Mouse (Mus musculus) heart, postnatal 0 days (tissue): ENCODE measurements around the gene Hs3st5. TPM values are rescaled to one million over a fixed set of nuclear protein-coding genes. Genes with fewer than 3 reads are reported as not detected.

Source experiments
- ATAC-seq: fragments of 200-750 bp; cut with Nextera tagmentation; 2 replicates; pipeline ENCODE4 v1.8.0; 2017; ENCODE audit warnings: low read depth, moderate number of reproducible peaks, moderate library complexity; ENCODE audit not compliant: insufficient read depth
- DNase-seq: peaks from one replicate; pipeline ENCODE4 v3.0.0-alpha.2; 2016; ENCODE audit warnings: low spot score
- H3K27ac ChIP-seq: fragments of 300-500 bp; sonication (generic); 2 replicates; pipeline ENCODE4 v1.5.1; 2014; ENCODE audit warnings: low read depth, mild to moderate bottlenecking
- H3K27me3 ChIP-seq: fragments of 300-500 bp; sonication (generic); 2 replicates; pipeline ENCODE4 v1.6.1; 2014; ENCODE audit warnings: low read length, mixed read lengths; ENCODE audit not compliant: control insufficient read depth, insufficient read depth
- H3K36me3 ChIP-seq: fragments of 300-500 bp; sonication (generic); replicated peaks from 2 replicates; pipeline ENCODE4 v1.6.1; 2014; ENCODE audit warnings: low read length, mixed read lengths; ENCODE audit not compliant: control insufficient read depth, insufficient read depth
- H3K4me1 ChIP-seq: fragments of 300-500 bp; sonication (generic); 2 replicates; pipeline ENCODE4 v1.6.1; 2014; ENCODE audit warnings: antibody characterized with exemption; ENCODE audit not compliant: control insufficient read depth, insufficient read depth
- H3K4me2 ChIP-seq: fragments of 300-500 bp; sonication (generic); 2 replicates; pipeline ENCODE4 v1.6.1; 2014; ENCODE audit warnings: low read depth, mild to moderate bottlenecking, low read length, moderate library complexity
- H3K4me3 ChIP-seq: fragments of 300-500 bp; sonication (generic); 2 replicates; pipeline ENCODE4 v1.5.1; 2014; ENCODE audit warnings: low read depth, low read length
- H3K9ac ChIP-seq: fragments of 300-500 bp; sonication (generic); replicated peaks from 2 replicates; pipeline ENCODE4 v1.6.1; 2014; ENCODE audit warnings: low read depth, low read length, mixed read lengths
- H3K9me3 ChIP-seq: fragments of 300-500 bp; sonication (generic); replicated peaks from 2 replicates; pipeline ENCODE4 v1.6.1; 2016; ENCODE audit warnings: low read length; ENCODE audit not compliant: control insufficient read depth
- CTCF ChIP-seq: IDR thresholded peaks from 2 replicates; pipeline ENCODE4 v1.5.1; 2016; ENCODE audit warnings: antibody characterized with exemption, control low read depth, low read depth
- EP300 ChIP-seq: IDR thresholded peaks from 2 replicates; pipeline ENCODE4 v1.6.1; 2016; ENCODE audit warnings: antibody characterized with exemption, low read depth
- WGBS: fragments of 180-500 bp; shearing (Covaris S2); extraction: QIAGEN DNeasy Blood & Tissue Kit; methylation state at CpG from one replicate; pipeline ENCODE4 v1.1.7; 2014; 5-methylcytosine and 5-hydroxymethylcytosine counted together
- polyA plus RNA-seq: library from polyadenylated mRNA; unstranded; fragments of >200 nt; fragmentation: Nextera tagmentation; extraction: Ambion mirVana; gene quantifications from 2 replicates; pipeline ENCODE4 v1.2.1, GENCODE M21; 2015
- total RNA-seq: library from RNA; depleted of rRNA; stranded (reverse); fragments of >200 nt; gene quantifications from 2 replicates; pipeline ENCODE4 v1.2.3, GENCODE M21; 2014; ENCODE audit warnings: low replicate concordance

Hs3st5 gene
- total and polyA plus RNA-seq, 2 experiments from 2014 or later, result 0.29 TPM; not detected in 1

DNA sequence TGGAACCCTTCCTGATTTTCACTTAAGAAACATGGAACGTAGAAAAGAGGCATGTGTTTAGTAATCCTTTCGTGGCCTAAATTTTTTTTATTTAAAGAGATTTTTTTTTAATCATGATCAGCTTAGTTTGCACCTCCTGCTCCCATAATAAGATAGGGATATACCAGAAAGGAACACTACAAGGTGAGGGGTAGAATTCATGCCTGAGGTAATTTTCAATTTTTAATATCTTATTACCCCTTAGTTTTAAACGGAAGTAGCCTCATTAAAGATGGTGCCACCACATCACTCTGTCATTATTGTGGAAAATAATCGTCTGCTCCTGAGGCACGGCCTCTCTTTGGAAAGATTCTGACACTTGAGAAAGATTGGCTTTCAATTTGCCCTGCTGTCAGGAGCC, 299.2 kb downstream of the Hs3st5 start:
- no peak for ATAC-seq
- Histone ChIP-seq H3K4me3 (no peak overlapping the region), H3K4me1 (no peaks in the 10 kb centered on the region), H3K9me3 (no peaks in the 10 kb centered on the region), H3K27ac (no peak overlapping the region), H3K27me3 (no peaks in the 10 kb centered on the region), H3K4me2 (no peak overlapping the region), H3K36me3 (no peaks in the 10 kb centered on the region), H3K9ac (no peak overlapping the region)
- WGBS, result 81% methylated on average over 5 of the region's 5 CpGs
- no peak for DNase-seq
- TF ChIP-seq EP300, result no peak
- TF ChIP-seq CTCF, result no peak

- Histone ChIP-seq H3K27ac (no peak overlapping the region), H3K9ac (no peak overlapping the region), H3K9me3 (no peaks in the 10 kb centered on the region), H3K4me1 (no peaks in the 10 kb centered on the region), H3K36me3 (no peaks in the 10 kb centered on the region), H3K4me3 (no peak overlapping the region), H3K27me3 (no peaks in the 10 kb centered on the region), H3K4me2 (no peak overlapping the region)
- TF ChIP-seq EP300 (no peak), CTCF (no peak)
- DNase-seq (no peak), ATAC-seq (no peak)
- WGBS, result 69% methylated on average over 5 of the region's 5 CpGs
Measured at GRCm38 (mm10) chr10:36807007-36807406, 300.4 kb downstream of the Hs3st5 start.

GRCm38 (mm10) chr10:36818867-36819266, 312.3 kb downstream of the Hs3st5 start:
- no peaks in the 10 kb centered on the region for H3K27me3 ChIP-seq
- ATAC-seq, result no peak
- no peak overlapping the region for H3K4me2 ChIP-seq
- H3K4me3 ChIP-seq, result no peak overlapping the region
- H3K36me3 ChIP-seq, result no peaks in the 10 kb centered on the region
- no peak overlapping the region for H3K27ac ChIP-seq
- H3K9me3 ChIP-seq, result no peaks in the 10 kb centered on the region
- no peak for TF ChIP-seq CTCF
- no peak for TF ChIP-seq EP300
- H3K9ac ChIP-seq, result no peak overlapping the region
- no peaks in the 10 kb centered on the region for H3K4me1 ChIP-seq
- DNase-seq, result no peak

GRCm38 (mm10) chr10:36829079-36829478, 322.5 kb downstream of the Hs3st5 start:
- 68% methylated on average over 3 of the region's 3 CpGs for whole genome bisulfite sequencing
- H3K4me1 ChIP-seq, result no peaks in the 10 kb centered on the region
- TF ChIP-seq CTCF, result no peak
- no peak for TF ChIP-seq EP300
- H3K9me3 ChIP-seq, result no peaks in the 10 kb centered on the region
- H3K4me3 ChIP-seq, result no peak overlapping the region
- no peak overlapping the region for H3K4me2 ChIP-seq
- no peaks in the 10 kb centered on the region for H3K27me3 ChIP-seq
- H3K27ac ChIP-seq, result no peak overlapping the region
- H3K36me3 ChIP-seq, result no peaks in the 10 kb centered on the region
- ATAC-seq, result no peak
- no peak for DNase-seq
- H3K9ac ChIP-seq, result no peak overlapping the region

DNA sequence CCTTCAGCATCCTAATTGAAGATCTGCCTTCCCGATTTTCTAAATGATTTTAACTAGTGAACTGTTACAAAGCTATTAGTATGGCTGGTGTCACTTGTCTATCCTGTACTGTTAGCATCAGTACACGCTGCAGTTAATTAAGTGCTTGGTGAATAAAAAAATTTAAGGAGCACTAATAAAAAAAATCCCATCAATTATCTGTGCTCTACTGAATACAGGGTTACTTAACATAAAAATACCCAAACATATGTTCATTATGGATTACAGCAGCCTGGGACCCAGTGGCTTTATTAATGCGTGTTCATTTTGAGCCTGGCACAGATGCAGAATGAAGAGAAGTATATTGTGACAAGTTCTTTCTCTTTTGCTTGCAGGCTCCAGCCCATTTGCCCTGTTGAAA, 325.6 kb downstream of the Hs3st5 start:
- no peak for ATAC-seq
- no peaks in the 10 kb centered on the region for H3K9me3 ChIP-seq
- H3K27ac ChIP-seq, result no peak overlapping the region
- DNase-seq, result no peak
- H3K4me1 ChIP-seq, result no peaks in the 10 kb centered on the region
- H3K4me3 ChIP-seq, result no peak overlapping the region
- H3K27me3 ChIP-seq, result no peaks in the 10 kb centered on the region
- TF ChIP-seq EP300 (no peak), CTCF (no peak)
- 81% methylated on average over 3 of the region's 3 CpGs for WGBS
- no peak overlapping the region for H3K9ac ChIP-seq
- H3K4me2 ChIP-seq, result no peak overlapping the region
- H3K36me3 ChIP-seq, result no peaks in the 10 kb centered on the region

GRCm38 (mm10) chr10:36834224-36834623, 327.6 kb downstream of the Hs3st5 start:
- Histone ChIP-seq H3K27ac (no peak overlapping the region), H3K9me3 (no peaks in the 10 kb centered on the region), H3K27me3 (no peaks in the 10 kb centered on the region), H3K9ac (no peak overlapping the region), H3K4me3 (no peak overlapping the region), H3K36me3 (no peaks in the 10 kb centered on the region), H3K4me1 (no peaks in the 10 kb centered on the region), H3K4me2 (no peak overlapping the region)
- ATAC-seq, result no peak
- TF ChIP-seq EP300 (no peak), CTCF (peak; percentile 54)
- WGBS, result 7% methylated on average over 5 of the region's 5 CpGs
- DNase-seq, result no peak
